Mouse (Mus musculus): ENCODE measurements at regions not wholly inside any gene's neighbourhood (a gene's known extent, or its start where the extent isn't known, plus 50 kb on each side); places are given as distances from the start of the nearest gene placed in this dataset.

DNA sequence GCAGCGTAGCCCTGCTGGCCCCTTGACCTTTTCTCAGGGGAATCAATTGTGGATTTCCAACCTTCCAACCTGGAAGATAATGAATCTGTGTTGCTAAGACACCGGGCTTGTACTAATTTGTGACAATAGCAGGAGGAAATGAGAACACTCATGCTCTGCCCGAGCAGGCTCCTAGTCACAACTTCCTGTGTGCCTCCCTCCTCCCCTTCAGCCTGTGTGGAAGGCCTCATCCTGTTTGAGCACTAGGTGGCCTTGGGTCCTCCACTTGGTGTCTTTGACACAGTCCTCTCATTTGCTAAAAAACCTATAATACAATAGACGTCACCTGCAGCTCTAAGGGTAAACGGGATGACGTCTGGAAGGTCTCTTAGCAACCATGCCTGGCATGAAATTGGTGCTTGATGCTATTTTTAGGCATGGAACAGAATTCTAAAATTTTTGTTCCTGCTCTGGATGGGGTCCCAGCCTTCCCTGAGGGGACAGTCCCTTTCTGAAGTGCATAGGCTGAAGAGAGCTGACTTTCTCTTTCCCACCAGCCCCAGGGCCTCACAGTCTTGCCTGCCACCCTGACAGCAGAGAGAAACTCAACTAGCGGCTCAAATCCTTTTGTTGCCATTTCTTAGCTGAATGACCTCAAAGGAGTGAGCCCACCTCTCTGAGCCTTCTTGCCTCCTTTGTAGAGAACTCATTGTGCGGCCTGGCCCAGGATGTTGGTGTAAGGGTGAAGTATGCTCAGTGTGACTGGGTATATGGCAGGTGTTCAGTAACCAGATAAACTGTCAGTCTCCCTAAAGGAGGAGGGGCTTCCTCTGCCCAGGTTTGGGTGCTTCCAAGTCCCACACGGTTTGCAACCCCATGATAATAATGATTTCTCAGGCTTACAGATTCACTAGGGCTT lies 88.4 kb upstream of the Bod1 start:
- Histone ChIP-seq H3K4me3 (ENCODE audit: inconsistent target) (no peak overlapping the region), H3K79me2 (ENCODE audit: inconsistent target) (no peaks in the 10 kb centered on the region), H3K36me3 (ENCODE audit: inconsistent target) (no peaks in the 10 kb centered on the region), H3K27ac (peak overlapping the region; percentile 31)
- WGBS (ENCODE audit: missing documents) = 57% methylated on average over 9 of the region's 9 CpGs

DNA sequence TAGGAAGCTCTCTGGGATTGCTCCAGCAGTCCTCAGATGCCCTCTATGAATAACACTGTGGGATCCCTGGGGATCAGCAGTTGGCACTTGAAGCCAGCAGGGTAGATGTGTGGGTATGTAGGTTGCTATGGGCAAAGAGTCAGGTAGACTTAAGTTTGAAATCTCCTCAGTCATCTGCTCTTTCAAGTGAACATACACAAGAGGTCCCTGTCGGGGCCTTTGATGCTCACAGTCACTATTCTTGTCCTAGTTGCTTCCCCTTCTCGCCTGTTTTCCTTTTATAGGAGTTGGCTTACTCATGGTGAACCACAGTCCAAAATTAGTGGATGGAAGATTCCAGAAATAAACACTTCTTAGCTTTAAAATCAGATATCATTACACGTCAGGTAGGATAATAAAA lies 92.2 kb upstream of the Bod1 start:
- Histone ChIP-seq H3K36me3 (ENCODE audit: inconsistent target) (no peaks in the 10 kb centered on the region), H3K79me2 (ENCODE audit: inconsistent target) (no peaks in the 10 kb centered on the region), H3K4me3 (ENCODE audit: inconsistent target) (no peak overlapping the region), H3K27ac (no peak overlapping the region)
- WGBS (ENCODE audit: missing documents) = 70% methylated on average over 3 of the region's 3 CpGs

DNA sequence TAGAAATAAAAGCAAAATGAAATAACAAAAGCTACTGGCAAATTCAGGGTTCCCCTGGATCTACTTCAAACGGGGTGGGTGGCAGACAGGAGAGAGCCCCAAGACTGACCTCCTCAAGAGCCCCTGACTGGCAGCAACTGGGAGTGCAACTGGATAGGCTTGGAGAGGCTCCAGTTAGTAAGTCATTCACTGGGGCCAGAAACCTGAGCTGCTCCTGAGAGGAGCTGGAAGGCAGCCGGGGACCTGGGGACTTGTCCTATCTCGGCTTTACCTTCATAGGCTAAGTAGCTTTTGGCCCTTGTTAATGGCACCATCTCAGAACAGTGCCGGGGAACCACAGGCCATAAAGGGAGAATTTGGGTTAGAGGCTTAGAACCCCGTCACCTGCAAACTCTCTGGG lies 94.6 kb upstream of the Bod1 start:
- 96% methylated on average over 5 of the region's 5 CpGs for WGBS (ENCODE audit: missing documents)
- Histone ChIP-seq H3K79me2 (ENCODE audit: inconsistent target) (no peaks in the 10 kb centered on the region), H3K27ac (no peak overlapping the region), H3K4me3 (ENCODE audit: inconsistent target) (no peak overlapping the region), H3K36me3 (ENCODE audit: inconsistent target) (no peaks in the 10 kb centered on the region)

DNA sequence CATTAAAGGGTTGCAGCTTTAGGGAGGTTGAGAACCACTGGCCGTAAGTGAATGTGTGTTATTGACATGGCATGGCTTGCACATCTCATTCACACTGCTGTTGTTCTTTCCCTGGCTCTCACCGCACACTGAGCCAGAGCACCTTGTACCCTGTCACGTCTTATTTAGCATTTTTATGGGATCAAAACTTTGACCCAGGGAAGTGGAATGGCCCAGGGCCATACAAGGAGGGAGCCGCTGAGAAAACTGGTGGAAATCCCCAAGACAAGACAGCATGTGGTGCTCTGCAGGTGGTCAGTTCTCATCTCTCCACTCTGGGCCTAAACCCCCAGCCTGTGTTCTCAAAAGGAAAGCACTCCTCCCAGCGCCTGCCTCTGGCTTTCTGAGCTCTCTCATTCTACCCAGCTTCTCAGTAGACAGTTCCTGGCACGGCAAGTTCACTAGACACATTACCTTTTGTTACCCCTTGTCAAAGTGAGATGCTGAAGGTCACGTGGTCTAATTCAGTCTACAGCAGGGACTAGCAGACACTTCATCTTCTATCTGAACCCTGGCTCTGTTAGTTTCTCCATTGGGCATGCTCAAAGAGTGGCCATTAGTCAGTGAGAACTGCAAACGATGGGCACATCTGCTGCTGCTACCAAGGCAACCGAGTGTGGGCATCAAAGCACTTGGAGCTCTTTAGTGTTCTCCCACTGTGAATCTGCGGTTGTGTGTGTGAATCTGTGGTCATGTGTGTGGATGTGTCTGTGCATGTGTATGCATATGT lies 96.2 kb upstream of the Bod1 start:
- no peaks in the 10 kb centered on the region for H3K79me2 ChIP-seq (ENCODE audit: inconsistent target)
- no peak overlapping the region for H3K27ac ChIP-seq
- no peak overlapping the region for H3K4me3 ChIP-seq (ENCODE audit: inconsistent target)
- no peaks in the 10 kb centered on the region for H3K36me3 ChIP-seq (ENCODE audit: inconsistent target)
- WGBS (ENCODE audit: missing documents) = 95% methylated on average over 10 of the region's 10 CpGs

DNA sequence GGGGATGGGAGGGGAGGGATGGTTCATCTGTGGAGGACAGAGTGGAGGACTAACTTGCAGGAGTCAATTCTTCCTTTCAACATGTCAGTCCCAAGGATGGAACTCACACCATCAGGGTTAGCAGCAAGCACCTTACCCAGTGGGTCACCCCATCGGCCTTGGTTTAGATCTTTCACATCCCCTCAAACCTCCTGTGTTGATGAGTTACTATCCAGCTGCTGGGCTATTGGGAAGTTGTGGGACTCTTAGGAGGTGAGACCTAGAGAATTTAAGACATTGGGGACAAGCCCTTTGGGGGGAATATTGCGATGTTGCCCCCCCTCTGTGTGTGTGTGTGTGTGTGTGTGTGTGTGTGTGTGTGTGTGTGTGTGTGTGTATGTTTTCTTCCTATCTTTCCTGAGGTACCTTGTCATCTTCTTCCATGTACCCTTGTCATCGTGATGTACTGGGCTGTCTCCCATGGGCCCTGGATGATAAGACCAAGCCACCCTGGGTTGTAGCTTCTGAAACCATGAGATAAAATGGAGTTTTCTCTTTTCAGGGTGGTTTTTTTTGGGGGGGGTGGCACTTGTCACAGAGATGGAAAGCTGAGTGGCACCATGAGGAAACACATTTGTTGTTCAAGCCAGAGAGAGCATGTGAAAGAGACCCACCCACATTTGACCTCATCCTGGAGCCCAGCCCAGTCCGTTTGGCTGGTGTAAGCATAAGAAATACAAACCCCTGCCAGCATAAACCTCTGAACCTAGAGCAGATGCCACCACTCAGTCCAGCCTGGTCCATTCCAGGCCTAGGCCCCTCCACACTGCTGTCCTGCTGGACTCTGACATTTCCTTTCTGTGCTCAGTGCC lies 98.3 kb upstream of the Bod1 start:
- H3K36me3 ChIP-seq (ENCODE audit: inconsistent target) = no peaks in the 10 kb centered on the region
- no peaks in the 10 kb centered on the region for H3K79me2 ChIP-seq (ENCODE audit: inconsistent target)
- H3K27ac ChIP-seq = no peak overlapping the region
- WGBS (ENCODE audit: missing documents) = 81% methylated on average over 4 of the region's 4 CpGs
- no peak overlapping the region for H3K4me3 ChIP-seq (ENCODE audit: inconsistent target)

DNA sequence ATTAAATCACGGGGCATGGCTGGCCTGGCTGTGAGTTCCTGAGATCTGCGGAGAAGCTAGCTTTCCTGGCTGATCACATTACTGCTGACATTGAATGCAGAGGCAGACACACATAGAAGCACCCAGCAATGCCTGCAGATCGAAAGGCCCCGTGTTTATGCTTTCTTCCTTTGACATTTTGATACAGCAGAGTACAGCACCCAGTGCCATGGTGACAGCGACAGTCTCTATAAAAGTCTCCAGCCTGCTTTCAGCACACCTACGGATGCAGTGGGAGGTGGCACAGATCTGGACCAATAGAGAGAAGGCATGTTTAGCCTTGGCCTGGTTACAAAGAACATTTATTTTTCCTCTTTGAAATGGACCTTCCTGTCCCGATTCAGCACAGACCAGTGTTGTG lies 99.2 kb upstream of the Bod1 start:
- 95% methylated on average over 7 of the region's 7 CpGs for WGBS (ENCODE audit: missing documents)

DNA sequence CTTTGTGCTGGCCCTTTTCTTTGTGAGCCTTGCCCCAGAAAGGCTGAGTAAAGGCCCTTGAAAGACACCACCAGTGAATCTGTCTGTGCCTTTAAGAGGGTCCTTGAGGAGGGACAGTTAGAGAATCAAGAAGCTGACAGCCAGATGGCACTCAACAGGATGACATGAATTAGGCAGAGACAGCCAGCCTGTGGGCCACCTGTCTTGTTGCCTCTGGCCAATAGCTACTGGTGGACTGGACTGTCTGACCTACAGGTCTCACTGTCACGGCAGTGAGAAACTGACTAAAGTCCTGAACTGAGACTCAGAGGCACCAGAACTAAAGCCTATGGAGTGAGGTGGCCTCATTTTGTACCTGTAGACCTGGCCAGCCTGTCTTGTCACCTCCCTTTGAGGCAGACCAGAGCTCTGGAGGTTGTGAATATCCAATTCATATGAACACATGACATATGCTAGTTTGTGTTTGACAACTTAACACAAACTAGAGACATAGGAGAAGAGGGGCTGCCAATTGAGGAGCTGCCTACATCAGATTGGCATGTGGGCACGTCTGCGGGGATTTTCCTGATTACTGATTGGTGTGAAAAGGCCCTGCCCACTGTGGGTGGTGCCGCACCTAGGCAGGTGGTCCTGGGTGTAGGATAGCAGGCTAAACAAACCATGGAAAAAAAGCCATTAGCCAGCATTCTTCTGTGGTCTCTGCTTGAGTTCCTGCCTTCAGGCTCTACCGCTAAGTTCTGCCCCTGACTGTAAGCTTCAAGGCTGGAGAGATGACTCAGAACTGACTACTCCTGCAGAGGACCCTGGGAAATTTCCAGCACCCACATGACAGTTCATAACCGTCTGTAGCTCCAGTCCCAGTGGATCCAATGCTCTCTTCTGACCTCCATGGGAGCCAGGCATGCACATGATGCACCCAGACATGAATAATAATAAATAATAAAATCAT lies 100.1 kb upstream of the Bod1 start:
- H3K36me3 ChIP-seq (ENCODE audit: inconsistent target) = no peaks in the 10 kb centered on the region
- H3K79me2 ChIP-seq (ENCODE audit: inconsistent target) = no peaks in the 10 kb centered on the region
- H3K27ac ChIP-seq = no peak overlapping the region
- H3K4me3 ChIP-seq (ENCODE audit: inconsistent target) = no peak overlapping the region
- 97% methylated on average over 6 of the region's 6 CpGs for WGBS (ENCODE audit: missing documents)

More for the DNA sequence above, 99.2 kb upstream of the Bod1 start:
- no peak overlapping the region for H3K4me3 ChIP-seq (ENCODE audit: inconsistent target)
- H3K36me3 ChIP-seq (ENCODE audit: inconsistent target) = no peaks in the 10 kb centered on the region
- no peaks in the 10 kb centered on the region for H3K79me2 ChIP-seq (ENCODE audit: inconsistent target)
- H3K27ac ChIP-seq = no peak overlapping the region

DNA sequence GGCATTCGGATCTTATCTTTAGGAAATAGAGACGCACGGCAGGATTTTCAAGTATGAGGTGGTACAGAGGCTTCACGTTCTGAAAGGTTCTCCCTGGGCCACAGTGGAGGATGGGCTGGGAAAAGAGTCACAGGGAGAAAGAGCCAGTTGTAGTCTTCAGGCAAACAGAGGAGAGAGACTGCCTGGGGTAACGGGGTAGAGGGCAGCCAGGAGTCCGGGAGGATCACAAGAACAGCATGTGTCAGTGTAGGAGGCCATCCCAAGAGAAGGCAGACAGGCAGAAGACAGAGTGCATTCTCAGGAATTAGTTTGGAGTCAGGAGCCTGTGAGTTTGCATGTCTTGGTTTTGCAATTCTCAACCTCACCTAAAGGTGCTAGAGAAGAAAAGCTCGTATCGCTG lies 94.5 kb upstream of the Cpeb4 start:
- Histone ChIP-seq H3K27ac (no peak overlapping the region), H3K4me3 (ENCODE audit: inconsistent target) (no peak overlapping the region), H3K36me3 (ENCODE audit: inconsistent target) (no peaks in the 10 kb centered on the region), H3K79me2 (ENCODE audit: inconsistent target) (no peaks in the 10 kb centered on the region)
- WGBS (ENCODE audit: missing documents) = 94% methylated on average over 8 of the region's 8 CpGs

DNA sequence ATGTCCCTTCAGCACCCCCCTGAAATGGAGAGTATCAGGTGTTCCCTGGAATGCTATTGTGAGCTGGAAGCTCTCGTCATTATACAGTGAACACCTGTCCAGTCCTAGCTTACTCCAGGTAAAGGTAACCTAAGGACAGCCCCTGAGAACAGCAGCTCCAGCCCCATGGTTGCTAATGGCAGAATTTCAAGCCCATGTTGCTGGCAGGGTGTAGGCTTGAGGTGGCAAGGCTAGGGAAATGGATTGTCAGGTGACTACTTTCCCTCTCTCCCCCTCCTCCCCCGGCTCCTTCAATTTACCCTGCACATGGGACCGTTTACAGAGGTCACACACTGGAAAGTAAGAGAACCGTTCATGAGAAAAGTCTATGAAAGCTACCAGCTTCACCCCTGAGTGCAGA lies 93.2 kb upstream of the Cpeb4 start:
- no peak overlapping the region for H3K4me3 ChIP-seq (ENCODE audit: inconsistent target)
- H3K79me2 ChIP-seq (ENCODE audit: inconsistent target) = no peaks in the 10 kb centered on the region
- no peaks in the 10 kb centered on the region for H3K36me3 ChIP-seq (ENCODE audit: inconsistent target)
- 90% methylated on average over 4 of the region's 4 CpGs for WGBS (ENCODE audit: missing documents)
- no peak overlapping the region for H3K27ac ChIP-seq

DNA sequence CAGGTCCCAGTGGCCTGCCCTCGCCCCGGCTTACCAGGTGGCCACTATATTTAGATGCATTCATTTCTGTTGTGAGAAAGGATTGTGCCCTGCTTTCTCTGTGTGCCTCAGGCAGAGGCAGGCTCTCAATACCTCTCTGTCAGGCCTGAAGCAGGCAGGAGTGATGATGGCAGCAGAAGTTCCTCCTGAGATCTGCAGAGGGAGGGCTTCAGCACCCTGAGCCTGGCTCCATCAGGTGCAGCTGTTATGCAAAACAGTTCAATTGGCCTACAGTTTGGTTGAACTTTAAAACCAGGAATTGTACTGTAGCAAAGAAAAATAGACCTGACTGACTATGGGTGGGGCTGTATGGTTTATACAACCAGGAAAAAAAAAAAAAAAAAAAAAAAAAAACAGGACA lies 92.7 kb upstream of the Cpeb4 start:
- H3K79me2 ChIP-seq (ENCODE audit: inconsistent target) = no peaks in the 10 kb centered on the region
- H3K36me3 ChIP-seq (ENCODE audit: inconsistent target) = no peaks in the 10 kb centered on the region
- no peak overlapping the region for H3K27ac ChIP-seq
- H3K4me3 ChIP-seq (ENCODE audit: inconsistent target) = no peak overlapping the region
- WGBS (ENCODE audit: missing documents) = 100% methylated on average over 2 of the region's 2 CpGs

DNA sequence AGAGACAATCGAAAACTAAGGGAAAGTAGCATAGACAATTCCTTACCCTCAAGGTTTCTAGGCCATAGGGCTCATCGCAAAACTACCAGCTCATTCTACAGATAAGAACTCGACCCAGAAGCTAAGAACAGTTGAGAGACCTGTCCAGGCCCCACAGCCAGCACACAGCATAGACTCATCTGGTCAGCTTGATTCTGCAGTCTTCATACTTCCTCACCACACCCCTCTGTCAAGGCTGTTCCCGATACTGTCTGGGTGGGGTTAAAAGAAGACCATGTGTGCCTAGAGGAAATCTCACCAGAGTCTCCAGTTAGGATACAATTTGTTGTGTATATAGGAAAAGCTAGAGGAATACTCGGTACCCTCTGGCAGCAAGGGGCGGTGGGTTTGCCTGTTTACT lies 91.0 kb upstream of the Cpeb4 start:
- Histone ChIP-seq H3K79me2 (ENCODE audit: inconsistent target) (no peaks in the 10 kb centered on the region), H3K27ac (no peak overlapping the region), H3K36me3 (ENCODE audit: inconsistent target) (no peaks in the 10 kb centered on the region), H3K4me3 (ENCODE audit: inconsistent target) (no peak overlapping the region)
- 92% methylated on average over 6 of the region's 6 CpGs for WGBS (ENCODE audit: missing documents)

DNA sequence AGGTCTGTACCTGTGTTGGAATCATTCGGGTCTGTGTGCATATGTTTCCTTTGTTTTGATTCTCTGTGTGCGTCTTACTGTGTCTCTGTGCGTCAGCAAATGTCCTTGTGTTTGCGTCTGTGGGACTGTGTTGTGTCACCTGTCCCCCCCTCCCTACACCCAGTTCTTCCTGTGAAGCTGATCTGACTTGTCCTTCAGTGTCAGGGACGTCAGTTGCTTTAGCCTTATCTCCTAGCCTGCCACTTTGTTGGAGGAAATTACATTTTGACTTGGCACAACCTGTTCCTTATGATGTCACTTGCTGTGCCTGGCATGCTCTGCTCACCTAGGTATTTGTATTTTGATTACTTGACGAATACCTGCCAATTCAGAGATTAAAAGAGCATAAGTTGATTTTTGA lies 90.4 kb upstream of the Cpeb4 start:
- no peak overlapping the region for H3K4me3 ChIP-seq (ENCODE audit: inconsistent target)
- H3K36me3 ChIP-seq (ENCODE audit: inconsistent target) = no peaks in the 10 kb centered on the region
- 89% methylated on average over 6 of the region's 6 CpGs for WGBS (ENCODE audit: missing documents)
- no peaks in the 10 kb centered on the region for H3K79me2 ChIP-seq (ENCODE audit: inconsistent target)
- H3K27ac ChIP-seq = no peak overlapping the region

DNA sequence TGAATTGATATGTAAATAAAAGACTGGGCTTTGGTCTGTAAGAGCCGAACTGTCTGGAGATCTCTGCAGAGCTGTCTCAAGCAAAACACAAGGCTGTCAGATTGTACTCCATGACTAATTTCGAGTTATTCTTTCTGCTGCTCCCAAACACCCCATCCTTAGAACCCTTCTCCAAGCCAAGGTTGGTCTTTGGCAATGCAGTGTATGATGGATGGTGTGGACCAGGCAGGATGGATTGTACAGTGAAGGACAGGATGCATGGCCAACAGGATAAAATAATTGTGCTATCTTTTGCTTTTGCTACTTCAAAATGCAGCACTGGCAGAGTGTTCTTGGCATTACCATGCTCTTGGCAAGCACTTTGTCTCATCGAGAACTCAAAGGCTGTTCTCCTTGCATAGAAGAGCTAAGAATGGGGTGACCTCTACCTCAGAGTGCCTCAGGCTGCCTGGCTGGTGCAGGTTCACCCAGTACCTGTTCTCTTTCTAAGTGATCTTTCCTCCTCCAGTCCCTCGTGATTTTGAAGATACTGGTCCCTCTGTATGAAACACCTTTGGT lies 88.4 kb upstream of the Cpeb4 start:
- peak overlapping the region; percentile 68 for H3K27ac ChIP-seq
- H3K79me2 ChIP-seq (ENCODE audit: inconsistent target) = no peaks in the 10 kb centered on the region
- no peak overlapping the region for H3K4me3 ChIP-seq (ENCODE audit: inconsistent target)
- 94% methylated on average over 4 of the region's 4 CpGs for WGBS (ENCODE audit: missing documents)
- no peaks in the 10 kb centered on the region for H3K36me3 ChIP-seq (ENCODE audit: inconsistent target)

Data from macrophage (primary cell).